Mouse (Mus musculus) spleen, adult 2 months (tissue): ENCODE measurements at regions not wholly inside any gene's neighbourhood (a gene's known extent, or its start where the extent isn't known, plus 50 kb on each side); places are given as distances from the start of the nearest gene placed in this dataset.

Experiments
- CTCF ChIP-seq: fragments of 200-500 bp; IDR thresholded peaks from 2 replicates; pipeline ENCODE4 v1.5.1; 2011; ENCODE audit warnings: mild to moderate bottlenecking, inconsistent platforms; ENCODE audit not compliant: insufficient read depth, insufficient read length, insufficient replicate concordance; ENCODE audit errors: extremely low read depth
- POLR2A ChIP-seq: fragments of 200-500 bp; IDR thresholded peaks from 2 replicates; pipeline ENCODE4 v1.6.1; 2011; ENCODE audit warnings: low read depth, low read length, inconsistent platforms

DNA sequence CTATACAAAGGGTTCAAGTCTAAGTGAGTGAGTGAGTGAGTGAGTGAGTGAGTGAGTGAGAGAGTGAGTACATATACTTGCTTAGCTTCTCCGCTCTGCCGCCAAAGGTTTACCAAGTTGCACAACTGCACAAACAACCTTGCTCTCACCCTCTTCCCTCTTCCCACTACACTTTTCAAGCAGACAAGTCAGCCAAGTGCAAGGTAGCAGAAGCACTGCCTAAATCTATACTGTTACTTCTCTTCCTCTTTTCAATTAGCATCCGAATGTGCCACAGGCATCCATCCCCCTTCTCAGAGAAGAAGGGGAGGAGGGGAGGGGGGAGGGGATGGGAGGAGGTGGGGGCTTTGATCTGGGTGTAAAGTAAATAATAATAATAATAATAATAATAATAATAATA lies 80.4 kb upstream of the Paip1 start:
- no peak for TF ChIP-seq POLR2A
- no peak for TF ChIP-seq CTCF
